Mouse (Mus musculus) granulocyte monocyte progenitor cell, adult 5-6 weeks (primary cell): ENCODE measurements at regions not wholly inside any gene's neighbourhood (a gene's known extent, or its start where the extent isn't known, plus 50 kb on each side); places are given as distances from the start of the nearest gene placed in this dataset.
"Not testable (repeated sequence)": the region's sequence is repeated elsewhere in the genome, so short reads cannot be mapped to it uniquely, and the experiment has no call there.

ENCODE experiments used
- ATAC-seq: replicated peaks from 2 replicates; pipeline ENCODE4 v1.8.0; 2016; ENCODE audit warnings: mild to moderate bottlenecking, moderate TSS enrichment, inconsistent platforms; ENCODE audit not compliant: poor library complexity, severe bottlenecking

- no peak for ATAC-seq
Observed at GRCm38 (mm10) chr16:29742497-29743230, 163.5 kb downstream of the Opa1 start.

DNA sequence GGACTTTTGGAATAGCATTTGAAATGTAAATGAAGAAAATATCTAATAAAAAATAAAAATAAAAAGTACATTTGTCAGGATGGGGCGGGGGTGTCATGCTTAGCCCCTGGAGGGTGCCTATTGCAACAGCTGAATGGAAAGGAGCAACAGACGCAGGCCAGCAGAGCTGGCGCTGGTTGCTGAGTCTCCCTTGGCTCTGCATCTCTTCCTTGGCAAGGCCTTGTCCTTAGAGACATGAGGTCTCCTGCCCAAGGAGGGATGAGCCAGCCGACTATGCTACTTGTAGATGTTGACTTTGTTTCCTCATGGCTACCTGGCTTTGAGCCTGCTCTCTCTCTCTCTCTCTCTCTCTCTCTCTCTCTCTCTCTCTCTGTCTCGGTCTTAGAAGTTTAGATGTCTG, 166.4 kb downstream of the Opa1 start:
- no peak for ATAC-seq

GRCm38 (mm10) chr16:29746245-29746644, 167.1 kb downstream of the Opa1 start:
- ATAC-seq = no peak

GRCm38 (mm10) chr16:29749167-29749566, 170.0 kb downstream of the Opa1 start:
- no peak for ATAC-seq

GRCm38 (mm10) chr16:29754579-29755199, 175.6 kb downstream of the Opa1 start:
- ATAC-seq = no peak

DNA sequence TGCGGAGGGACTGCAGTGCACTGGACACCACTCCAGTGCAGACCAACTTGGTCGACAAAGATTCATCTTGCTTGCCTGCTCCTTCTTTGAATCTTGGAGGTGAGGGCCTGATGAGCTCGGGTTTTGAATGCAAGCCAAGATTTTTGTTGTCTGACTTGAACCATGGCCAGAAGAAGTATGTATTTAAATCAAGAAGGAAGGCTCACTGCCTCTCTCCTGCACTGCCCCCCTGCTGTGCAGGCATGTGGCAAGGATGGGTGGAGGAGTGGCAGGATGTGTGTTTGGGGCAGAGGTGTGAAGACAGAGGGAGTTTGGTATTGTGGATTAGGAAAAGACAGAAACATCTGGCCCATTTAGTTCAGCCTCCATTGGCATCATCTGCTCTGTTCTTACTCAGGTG, 179.1 kb downstream of the Opa1 start:
- ATAC-seq = no peak

DNA sequence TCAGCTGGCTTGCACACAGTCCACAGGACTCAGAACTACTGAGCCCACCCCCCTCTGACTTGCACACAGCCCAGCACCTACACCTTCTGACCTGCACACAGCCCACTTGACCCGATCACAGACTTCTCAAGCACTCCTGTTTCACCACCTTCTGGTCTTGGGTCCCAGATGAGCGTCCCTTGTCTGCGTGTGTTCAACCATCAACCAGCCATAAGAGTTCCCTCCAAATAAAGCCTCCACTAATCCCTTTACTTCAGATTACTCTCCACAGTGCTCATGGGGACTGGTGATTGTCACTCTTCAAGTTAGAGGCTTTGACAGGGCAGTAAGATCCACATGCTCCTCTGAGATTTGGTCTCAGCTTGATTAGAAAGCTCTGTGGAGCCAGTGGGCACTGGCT, 180.3 kb downstream of the Opa1 start:
- no peak for ATAC-seq

DNA sequence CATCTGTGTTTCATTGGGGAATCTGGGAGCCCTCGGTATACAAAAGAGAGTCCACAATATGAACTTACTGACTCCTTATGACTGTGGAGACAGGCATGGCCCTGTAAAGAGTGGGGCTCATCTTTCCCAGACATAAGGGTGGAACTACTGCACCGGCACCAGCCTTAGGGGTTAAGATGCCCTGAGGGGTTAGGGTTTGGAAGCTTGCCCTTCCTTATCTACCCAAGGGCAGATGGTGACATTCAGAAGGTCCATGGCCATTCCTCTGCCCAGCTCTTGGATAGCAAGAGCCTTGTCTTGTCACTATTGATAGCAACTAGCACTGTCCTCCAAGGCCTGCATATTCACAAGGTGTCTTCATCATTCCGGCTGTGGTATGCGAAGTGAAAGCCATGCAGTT, 181.5 kb downstream of the Opa1 start:
- ATAC-seq = no peak

DNA sequence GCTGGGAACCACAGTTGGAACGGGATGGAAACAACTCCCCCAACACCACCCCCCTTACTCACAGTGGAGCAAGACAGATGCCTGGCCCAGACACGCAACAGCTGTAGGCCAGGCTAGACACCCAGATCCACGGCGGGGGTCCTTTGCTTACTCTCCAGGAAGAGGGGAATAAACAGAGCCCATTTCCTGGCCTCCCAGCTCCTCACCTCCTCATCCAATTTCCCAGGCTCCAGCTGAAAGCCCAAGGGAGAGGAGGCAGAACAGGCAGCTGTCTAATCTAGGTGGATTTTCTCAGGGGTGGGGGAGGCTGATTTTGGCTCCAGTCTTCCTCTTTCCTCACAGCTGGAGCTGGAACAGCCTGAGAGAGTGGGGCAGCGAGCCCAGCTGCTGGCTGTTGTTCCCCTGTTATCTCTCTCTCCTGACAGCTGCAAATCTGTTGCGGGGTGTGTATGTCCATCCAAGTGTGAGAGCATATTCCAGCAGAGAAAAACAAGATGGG, 182.7 kb downstream of the Opa1 start:
- no peak for ATAC-seq

- ATAC-seq = no peak
Observed at GRCm38 (mm10) chr16:29764376-29764775, 185.2 kb downstream of the Opa1 start.

DNA sequence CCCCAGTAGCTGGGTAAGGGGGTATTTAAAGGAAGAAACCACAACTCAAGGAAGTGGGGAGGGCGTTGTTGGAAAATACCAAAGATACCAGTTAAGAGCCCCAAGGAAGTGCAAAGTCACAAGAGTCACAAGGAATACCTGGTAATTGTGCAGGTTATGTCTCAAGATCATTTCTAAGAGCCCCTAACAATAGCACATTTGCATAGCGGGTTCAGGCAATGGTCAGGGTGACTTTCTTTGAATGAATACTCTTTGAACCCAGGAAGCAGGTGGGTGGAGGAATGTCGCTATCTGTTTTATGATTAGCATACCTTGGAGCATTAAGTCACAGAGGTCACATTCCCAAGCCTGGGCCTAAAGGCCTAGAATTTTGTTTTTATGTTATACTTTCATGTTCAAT, 186.7 kb downstream of the Opa1 start:
- not testable (repeated sequence) for ATAC-seq

GRCm38 (mm10) chr16:29771320-29771719, 192.2 kb downstream of the Opa1 start:
- no peak for ATAC-seq

- ATAC-seq = no peak
Observed at GRCm38 (mm10) chr16:29771728-29772608, 192.8 kb downstream of the Opa1 start.

DNA sequence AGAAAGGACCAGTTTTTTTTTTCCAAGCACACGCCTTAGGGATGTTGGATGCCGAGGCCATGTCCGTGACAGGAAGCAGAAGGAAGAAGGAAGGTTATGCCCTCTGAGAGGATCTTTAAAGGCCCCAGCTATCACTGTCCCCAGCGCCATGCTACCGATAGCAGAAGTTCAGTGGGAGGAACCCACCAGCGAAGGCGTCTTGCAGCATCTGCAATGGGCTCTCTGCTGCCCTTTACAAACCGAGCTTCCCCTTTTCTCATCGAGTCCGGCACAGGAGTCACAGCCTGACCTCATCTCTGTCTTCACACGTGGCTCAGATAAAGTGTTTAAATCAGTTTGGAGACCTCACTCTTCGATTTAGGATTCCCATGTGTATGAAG, 193.5 kb downstream of the Opa1 start:
- peak; percentile 91 for ATAC-seq

GRCm38 (mm10) chr16:29773056-29773455, 193.9 kb downstream of the Opa1 start:
- ATAC-seq = no peak

- ATAC-seq = no peak
Observed at GRCm38 (mm10) chr16:29774949-29775348, 195.8 kb downstream of the Opa1 start.

- peak; percentile 75 for ATAC-seq
Observed at GRCm38 (mm10) chr16:29775879-29776278, 196.7 kb downstream of the Opa1 start.

DNA sequence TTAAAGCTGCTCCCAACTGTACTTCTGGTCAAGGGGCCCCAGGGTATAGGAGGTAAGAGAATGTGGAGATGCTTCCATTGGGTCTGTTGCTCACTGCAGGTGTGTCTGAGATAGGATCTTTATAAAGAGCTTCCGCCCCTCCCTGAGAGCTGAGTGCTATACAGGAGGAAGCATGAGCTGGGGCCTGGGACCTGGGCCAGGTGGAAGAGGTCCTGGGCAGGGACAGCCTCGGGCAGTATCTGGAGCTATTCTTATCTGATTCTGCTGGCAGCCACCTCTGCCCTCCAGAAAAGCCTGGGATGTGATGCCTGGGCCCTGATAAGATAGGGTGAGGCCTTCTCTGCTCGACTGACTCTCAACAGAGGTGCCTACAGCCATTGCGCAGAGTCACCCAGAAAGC, 203.3 kb downstream of the Opa1 start:
- ATAC-seq = no peak

GRCm38 (mm10) chr16:29785114-29785513, 206.0 kb downstream of the Opa1 start:
- ATAC-seq = no peak

DNA sequence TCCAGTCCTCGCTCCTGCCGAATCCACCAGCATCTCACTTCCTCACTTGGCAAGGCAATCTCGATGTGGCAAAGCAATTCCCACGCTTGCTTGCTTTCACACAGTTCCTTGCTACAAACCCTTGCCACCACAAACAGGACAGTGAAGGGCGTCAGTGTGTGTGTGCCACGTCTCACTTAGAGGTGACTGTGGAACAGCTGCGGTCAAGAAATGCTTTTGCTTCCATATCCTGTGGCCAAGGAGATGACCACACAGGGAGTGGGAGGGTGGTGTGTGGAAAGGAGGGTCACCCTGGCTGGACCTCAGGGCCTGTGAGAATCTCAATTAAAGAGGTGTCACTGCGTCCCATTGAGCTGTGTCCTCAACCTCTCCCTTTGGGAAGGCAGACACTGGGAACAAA, 207.4 kb downstream of the Opa1 start:
- no peak for ATAC-seq
